Mouse (Mus musculus) heart, embryonic 12.5 days (tissue): ENCODE measurements around the gene Mllt11. TPM values are rescaled to one million over a fixed set of nuclear protein-coding genes. Genes with fewer than 3 reads are reported as not detected.

ENCODE experiments used
- ATAC-seq: fragments of 200-750 bp; cut with Nextera tagmentation; 2 replicates; pipeline ENCODE4 v1.8.0; 2017; ENCODE audit warnings: moderate TSS enrichment, moderate library complexity; ENCODE audit not compliant: insufficient number of reproducible peaks, low FRiP score
- H3K27ac ChIP-seq: fragments of 300-500 bp; sonication (generic); 2 replicates; pipeline ENCODE4 v1.5.1; 2016; ENCODE audit warnings: mild to moderate bottlenecking, moderate library complexity; ENCODE audit not compliant: poor library complexity, severe bottlenecking
- H3K27me3 ChIP-seq: fragments of 300-500 bp; sonication (generic); replicated peaks from 2 replicates; pipeline ENCODE4 v1.6.1; 2016; ENCODE audit warnings: mild to moderate bottlenecking, moderate library complexity
- H3K36me3 ChIP-seq: fragments of 300-500 bp; sonication (generic); 2 replicates; pipeline ENCODE4 v1.6.1; 2016; ENCODE audit warnings: mild to moderate bottlenecking, moderate library complexity
- H3K4me1 ChIP-seq: fragments of 300-500 bp; sonication (generic); replicated peaks from 2 replicates; pipeline ENCODE4 v1.6.1; 2016; ENCODE audit warnings: mild to moderate bottlenecking
- H3K4me2 ChIP-seq: fragments of 300-500 bp; sonication (generic); 2 replicates; pipeline ENCODE4 v1.6.1; 2016; ENCODE audit warnings: mild to moderate bottlenecking, moderate library complexity
- H3K4me3 ChIP-seq: fragments of 300-500 bp; sonication (generic); 2 replicates; pipeline ENCODE4 v1.5.1; 2016; ENCODE audit warnings: mild to moderate bottlenecking
- H3K9ac ChIP-seq: fragments of 300-500 bp; sonication (generic); 2 replicates; pipeline ENCODE4 v1.6.1; 2016; ENCODE audit warnings: mild to moderate bottlenecking, moderate library complexity
- H3K9me3 ChIP-seq: fragments of 300-500 bp; sonication (generic); replicated peaks from 2 replicates; pipeline ENCODE4 v1.6.1; 2016; ENCODE audit warnings: mild to moderate bottlenecking, moderate library complexity
- WGBS: fragments of 180-500 bp; shearing (Covaris S2); methylation state at CpG from one replicate; pipeline ENCODE4 v1.1.7; 2016; 5-methylcytosine and 5-hydroxymethylcytosine counted together
- polyA plus RNA-seq: library from polyadenylated mRNA; unstranded; fragments of >200 nt; fragmentation: Nextera tagmentation; extraction: Ambion mirVana; gene quantifications from 2 replicates; pipeline ENCODE4 v1.2.1, GENCODE M21; 2016

Gene Mllt11
- polyA plus RNA-seq, 1 experiment from 2014 or later, result 13.6 TPM

GRCm38 (mm10) chr3:95229781-95230494, 2.0 kb downstream of the Mllt11 start:
- peak overlapping the region; percentile 97 for H3K4me3 ChIP-seq
- H3K36me3 ChIP-seq, result peaks cover 51% of the 10 kb centered on the region
- ATAC-seq, result peak; percentile 31
- H3K4me2 ChIP-seq, result peak overlapping the region; percentile 86
- peak overlapping the region; percentile 88 for H3K27ac ChIP-seq
- peaks cover 54% of the 10 kb centered on the region for H3K4me1 ChIP-seq
- H3K27me3 ChIP-seq, result no peaks in the 10 kb centered on the region
- H3K9ac ChIP-seq, result peak overlapping the region; percentile 98
- H3K9me3 ChIP-seq, result no peaks in the 10 kb centered on the region
- WGBS, result 8% methylated on average over 13 of the region's 13 CpGs

- ATAC-seq, result no peak
- H3K9ac ChIP-seq, result peak overlapping the region; percentile 98
- peak overlapping the region; percentile 86 for H3K4me2 ChIP-seq
- WGBS, result under 1% methylated on average over 38 of the region's 43 CpGs
- H3K36me3 ChIP-seq, result peaks cover 45% of the 10 kb centered on the region
- peak overlapping the region; percentile 88 for H3K27ac ChIP-seq
- H3K4me3 ChIP-seq, result peak overlapping the region; percentile 97
- H3K27me3 ChIP-seq, result no peaks in the 10 kb centered on the region
- H3K9me3 ChIP-seq, result no peaks in the 10 kb centered on the region
- peaks cover 58% of the 10 kb centered on the region for H3K4me1 ChIP-seq
These were observed 2.8 kb downstream of the Mllt11 start for GRCm38 (mm10) chr3:95228894-95229780.

- no peaks in the 10 kb centered on the region for H3K27me3 ChIP-seq
- peak within 1 kb of the TSS; percentile 86 for H3K4me2 ChIP-seq
- H3K9ac ChIP-seq, result peak within 1 kb of the TSS; percentile 98
- H3K9me3 ChIP-seq, result no peaks in the 10 kb centered on the region
- peaks cover 62% of the 10 kb centered on the region for H3K4me1 ChIP-seq
- under 1% methylated on average over 48 of the region's 64 CpGs for WGBS
- peaks cover 45% of the 10 kb centered on the region for H3K36me3 ChIP-seq
- H3K4me3 ChIP-seq, result peak within 1 kb of the TSS; percentile 97
- H3K27ac ChIP-seq, result peak within 1 kb of the TSS; percentile 88
- peak; percentile 88 for ATAC-seq
These were observed 3.6 kb downstream of the Mllt11 start, which contains the start of gene Cdc42se1 for GRCm38 (mm10) chr3:95228148-95228893. Gene Cdc42se1, plus strand, starts transcription at chr3:95228732.

GRCm38 (mm10) chr3:95227214-95227613, 4.8 kb downstream of the Mllt11 start:
- Histone ChIP-seq H3K27ac (no peak overlapping the region), H3K36me3 (peaks cover 45% of the 10 kb centered on the region), H3K27me3 (no peaks in the 10 kb centered on the region), H3K9ac (peak overlapping the region; percentile 64; the same call in 1 of the 2 replicates), H3K4me1 (peaks cover 53% of the 10 kb centered on the region), H3K4me2 (peak overlapping the region; percentile 56), H3K4me3 (peak overlapping the region; percentile 97), H3K9me3 (no peaks in the 10 kb centered on the region)
- no peak for ATAC-seq
- WGBS, result 43% methylated on average over 1 of the region's 1 CpGs

GRCm38 (mm10) chr3:95224295-95224694, 7.7 kb downstream of the Mllt11 start:
- Histone ChIP-seq H3K36me3 (peaks cover 56% of the 10 kb centered on the region), H3K4me1 (peaks cover 25% of the 10 kb centered on the region), H3K4me3 (no peak overlapping the region), H3K9me3 (no peaks in the 10 kb centered on the region), H3K27me3 (no peaks in the 10 kb centered on the region), H3K9ac (peak overlapping the region; percentile 48; the same call in 1 of the 2 replicates), H3K27ac (no peak overlapping the region), H3K4me2 (no peak overlapping the region)
- ATAC-seq, result no peak
- WGBS, result 27% methylated on average over 6 of the region's 6 CpGs

- Histone ChIP-seq H3K9me3 (no peaks in the 10 kb centered on the region), H3K4me2 (no peak overlapping the region), H3K4me1 (peaks cover 25% of the 10 kb centered on the region), H3K27ac (no peak overlapping the region), H3K9ac (no peak overlapping the region), H3K36me3 (peaks cover 56% of the 10 kb centered on the region), H3K4me3 (no peak overlapping the region), H3K27me3 (no peaks in the 10 kb centered on the region)
- 88% methylated on average over 2 of the region's 2 CpGs for WGBS
- ATAC-seq, result no peak
These were observed 8.9 kb downstream of the Mllt11 start for GRCm38 (mm10) chr3:95223041-95223440.

- WGBS, result 74% methylated on average over 6 of the region's 6 CpGs
- Histone ChIP-seq H3K9ac (no peak overlapping the region), H3K36me3 (peaks cover 54% of the 10 kb centered on the region), H3K9me3 (no peaks in the 10 kb centered on the region), H3K4me3 (peak overlapping the region; percentile 80), H3K27ac (peak overlapping the region; percentile 99; the same call in 1 of the 2 replicates), H3K4me2 (peak overlapping the region; percentile 71), H3K27me3 (no peaks in the 10 kb centered on the region), H3K4me1 (peaks cover 9% of the 10 kb centered on the region)
- no peak for ATAC-seq
These were observed 13.4 kb downstream of the Mllt11 start for GRCm38 (mm10) chr3:95218466-95219137.

GRCm38 (mm10) chr3:95217255-95218134, 14.5 kb downstream of the Mllt11 start, which contains the start of gene Gabpb2:
Gene Gabpb2, minus strand, starts transcription at chr3:95217916.
- Histone ChIP-seq H3K9me3 (no peaks in the 10 kb centered on the region), H3K27me3 (no peaks in the 10 kb centered on the region), H3K27ac (peak within 1 kb of the TSS; percentile 99), H3K4me3 (peak within 1 kb of the TSS; percentile 80), H3K4me2 (peak within 1 kb of the TSS; percentile 71), H3K9ac (peak within 1 kb of the TSS; percentile 91), H3K36me3 (peaks cover 45% of the 10 kb centered on the region), H3K4me1 (peaks cover 9% of the 10 kb centered on the region)
- peak; percentile 92 for ATAC-seq
- WGBS, result under 1% methylated on average over 56 of the region's 56 CpGs

- Histone ChIP-seq H3K36me3 (peaks cover 46% of the 10 kb centered on the region), H3K27me3 (no peaks in the 10 kb centered on the region), H3K27ac (peak overlapping the region; percentile 99), H3K9ac (peak overlapping the region; percentile 91), H3K4me3 (peak overlapping the region; percentile 80), H3K4me2 (peak overlapping the region; percentile 71), H3K4me1 (peaks cover 9% of the 10 kb centered on the region), H3K9me3 (no peaks in the 10 kb centered on the region)
- ATAC-seq, result peak; percentile 20
- WGBS, result 21% methylated on average over 4 of the region's 4 CpGs
These were observed 15.2 kb downstream of the Mllt11 start for GRCm38 (mm10) chr3:95216655-95217254.
